Mouse (Mus musculus) thymus, adult 2 months (tissue): ENCODE data around the gene Plekhj1.

Source experiments
- CTCF ChIP-seq: fragments of 200-500 bp; IDR thresholded peaks from 2 replicates; pipeline ENCODE4 v1.5.1; 2012; ENCODE audit warnings: mild to moderate bottlenecking, control low read depth, low read length, moderate library complexity, borderline replicate concordance; ENCODE audit not compliant: control insufficient read depth, poor library complexity, insufficient read depth; ENCODE audit errors: extremely low read depth
- POLR2A ChIP-seq: fragments of 200-500 bp; IDR thresholded peaks from 2 replicates; pipeline ENCODE4 v1.6.1; 2012; ENCODE audit warnings: mild to moderate bottlenecking, low read length, control low read depth, moderate library complexity; ENCODE audit not compliant: control insufficient read depth, poor library complexity, insufficient read depth; ENCODE audit errors: extremely low read depth

- no peak for TF ChIP-seq CTCF
- TF ChIP-seq POLR2A: no peak
Observed at GRCm38 (mm10) chr10:80793803-80794202, 4.6 kb downstream of the Plekhj1 start.
